Mouse (Mus musculus) megakaryocyte-erythroid progenitor cell, adult 5-6 weeks (primary cell): ENCODE measurements around the gene Plekhg4. TPM values are rescaled to one million over a fixed set of nuclear protein-coding genes. Genes with fewer than 3 reads are reported as not detected.

Source experiments
- ATAC-seq: replicated peaks from 2 replicates; pipeline ENCODE4 v1.8.0; 2016; ENCODE audit warnings: mild to moderate bottlenecking, inconsistent platforms; ENCODE audit not compliant: severe bottlenecking, poor library complexity, low FRiP score, low TSS enrichment
- total RNA-seq, 2 experiments: library from RNA; stranded (forward) in 1 of 2; stranded (reverse) in 1 of 2; fragments of 200-1000, 215-1000 nt in 1 of 2; fragments of >200 nt in 1 of 2; fragmentation: Nextera tagmentation in 1 of 2; gene quantifications; 2 replicates each; pipeline ENCODE4 v1.2.3; 2014 to 2017

Plekhg4 gene
- total RNA-seq, 2 experiments from 2014 or later, result not detected

- no peak for ATAC-seq
Observed at GRCm38 (mm10) chr8:105393089-105393787, 20.2 kb downstream of the Plekhg4 start.

DNA sequence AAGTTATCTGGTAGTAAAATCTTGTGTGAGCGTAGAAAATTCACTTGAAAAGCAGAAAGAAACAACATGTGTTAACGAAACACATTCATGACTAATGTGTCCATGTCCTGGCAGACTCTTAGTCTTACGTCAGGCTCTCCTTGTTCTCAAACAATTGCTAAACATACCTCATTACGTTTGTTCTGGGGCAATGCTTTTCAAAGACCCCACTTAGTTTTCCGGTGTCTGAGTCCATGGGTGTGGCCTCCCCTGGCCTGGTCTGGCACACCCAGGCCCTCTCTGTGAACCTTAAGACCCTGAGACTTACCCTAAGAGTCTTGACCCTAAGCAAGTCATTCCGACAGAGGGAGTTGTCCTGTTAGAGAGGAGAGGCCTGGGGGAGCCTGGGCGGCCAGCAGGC, 20.8 kb downstream of the Plekhg4 start:
- ATAC-seq, result no peak

DNA sequence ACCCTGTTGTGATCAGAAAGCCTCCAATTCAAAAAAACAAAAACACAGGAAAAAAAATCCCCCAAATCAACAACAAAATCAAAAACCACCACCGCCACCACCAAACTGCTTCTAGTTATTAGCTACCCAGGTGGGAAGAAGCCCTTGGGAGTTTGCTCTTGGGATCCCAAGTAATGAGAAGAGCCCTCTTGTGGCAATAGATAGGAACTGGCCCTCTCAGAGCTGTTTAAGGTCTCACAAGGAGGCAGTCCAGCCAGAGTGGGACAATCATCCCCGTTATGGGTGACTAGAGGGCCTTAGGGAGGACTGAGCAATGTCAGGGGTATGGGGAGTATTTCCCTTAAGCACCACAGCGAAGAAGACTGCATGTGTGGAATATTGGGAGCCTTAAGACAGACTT, 24.7 kb downstream of the Plekhg4 start:
- ATAC-seq, result peak; percentile 76

DNA sequence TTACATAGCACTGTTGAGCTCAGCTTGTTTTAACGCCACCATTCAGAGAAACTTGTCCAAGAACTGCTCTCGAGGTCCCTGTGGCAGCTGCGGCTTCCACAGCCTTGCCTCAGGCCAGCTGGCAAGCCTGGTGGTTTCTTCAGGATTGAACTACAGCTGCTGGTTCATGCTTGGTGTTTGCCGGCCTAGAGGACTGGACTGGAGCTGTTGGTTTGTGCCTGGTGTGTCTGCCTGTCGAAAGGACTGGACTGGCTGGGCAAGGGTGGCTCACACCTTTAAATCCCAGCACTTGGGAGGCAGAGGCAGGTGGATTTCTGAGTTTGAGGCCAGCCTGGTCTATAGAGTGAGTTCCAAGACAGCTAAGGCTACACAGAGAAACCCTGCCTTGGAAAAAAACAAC, 26.9 kb downstream of the Plekhg4 start:
- no peak for ATAC-seq

- ATAC-seq, result no peak
Observed at GRCm38 (mm10) chr8:105403467-105403866, 30.4 kb downstream of the Plekhg4 start.

- no peak for ATAC-seq
Observed at GRCm38 (mm10) chr8:105404496-105404895, 31.4 kb downstream of the Plekhg4 start.

- ATAC-seq, result no peak
Observed at GRCm38 (mm10) chr8:105406416-105406815, 33.3 kb downstream of the Plekhg4 start.

DNA sequence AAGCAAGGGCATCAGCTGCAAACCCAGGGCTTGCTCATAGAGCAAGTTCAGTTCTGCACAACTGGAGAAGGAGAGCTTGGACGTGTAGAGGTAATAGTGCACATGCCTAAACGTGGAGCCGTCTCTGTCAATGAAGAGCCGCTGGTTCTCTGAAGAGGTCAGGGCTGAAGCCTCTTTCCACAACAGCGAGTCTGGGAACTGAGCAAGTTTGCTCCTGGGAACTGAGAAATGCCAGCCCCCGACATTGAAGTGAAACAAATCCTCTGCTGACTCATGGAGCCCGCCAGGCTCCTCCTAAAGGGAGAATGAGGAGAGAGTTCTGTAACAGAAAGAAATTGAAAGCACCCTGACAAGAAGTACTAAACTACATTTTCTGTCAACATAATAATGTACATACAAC, 35.3 kb downstream of the Plekhg4 start:
- ATAC-seq, result no peak

DNA sequence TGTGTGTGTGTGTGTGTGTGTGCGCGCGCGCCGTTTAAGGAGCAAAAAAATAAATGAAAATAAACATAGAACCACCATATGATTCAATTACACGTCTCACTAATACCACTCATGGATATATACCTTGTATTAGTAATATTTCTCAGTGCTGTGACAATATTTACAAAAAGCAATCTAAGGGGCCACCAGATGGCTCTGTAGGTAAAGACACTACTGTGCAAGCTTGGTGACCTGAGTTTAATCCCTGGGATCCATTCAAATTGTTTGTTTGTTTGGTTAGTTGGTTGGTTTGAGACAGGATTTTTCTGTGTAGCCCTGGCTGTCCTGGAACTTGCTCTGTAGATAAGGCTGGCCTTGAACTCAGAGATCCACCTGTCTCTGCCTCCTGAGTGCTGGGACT, 36.9 kb downstream of the Plekhg4 start:
- ATAC-seq, result no peak

GRCm38 (mm10) chr8:105413391-105413790, 40.3 kb downstream of the Plekhg4 start, which contains the start of the genes Kctd19 and Lrrc36:
Gene Kctd19 (minus strand): TSS chr8:105413502.
Gene Lrrc36 (plus strand): TSS chr8:105413571.
- ATAC-seq, result peak; percentile 98

GRCm38 (mm10) chr8:105418992-105419391, 45.9 kb downstream of the Plekhg4 start:
- no peak for ATAC-seq

DNA sequence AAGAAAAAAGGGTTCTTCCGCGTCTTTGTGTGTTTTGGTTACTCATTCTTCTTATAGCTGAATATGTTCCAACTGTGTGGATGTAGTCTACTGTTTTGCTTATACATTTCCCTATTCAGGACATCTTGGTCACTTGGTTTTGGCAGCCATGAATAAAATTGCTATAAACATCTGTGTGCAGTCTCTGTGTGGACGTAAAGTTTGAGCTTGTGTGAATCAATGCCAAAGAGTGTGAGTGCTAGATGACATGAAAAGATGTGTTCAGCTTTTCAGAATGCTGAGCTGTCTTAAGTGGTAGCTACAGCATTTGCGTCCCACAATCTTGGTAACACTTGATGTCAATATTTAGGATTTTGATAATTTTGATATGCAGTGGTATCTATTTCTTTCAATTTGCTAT, 46.7 kb downstream of the Plekhg4 start:
- ATAC-seq, result no peak

DNA sequence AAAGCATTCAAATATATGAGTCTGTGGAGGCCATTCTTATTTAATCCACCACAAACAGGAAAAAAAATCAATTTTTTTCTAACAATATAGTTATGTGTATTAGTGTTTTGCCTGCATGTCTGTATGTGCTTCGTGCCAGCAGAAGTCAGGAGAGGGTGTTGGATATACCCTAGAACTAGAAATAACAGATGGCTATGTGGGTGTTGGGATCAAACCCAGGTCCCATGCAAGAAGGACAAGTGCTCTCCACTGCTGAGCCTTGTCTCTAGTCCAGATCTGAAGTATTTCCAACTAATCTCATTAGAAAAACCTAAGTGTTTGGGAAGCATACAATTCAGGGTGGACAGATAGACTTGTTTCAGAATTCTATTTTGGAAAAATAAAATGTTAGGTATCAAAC, 48.9 kb downstream of the Plekhg4 start:
- no peak for ATAC-seq

DNA sequence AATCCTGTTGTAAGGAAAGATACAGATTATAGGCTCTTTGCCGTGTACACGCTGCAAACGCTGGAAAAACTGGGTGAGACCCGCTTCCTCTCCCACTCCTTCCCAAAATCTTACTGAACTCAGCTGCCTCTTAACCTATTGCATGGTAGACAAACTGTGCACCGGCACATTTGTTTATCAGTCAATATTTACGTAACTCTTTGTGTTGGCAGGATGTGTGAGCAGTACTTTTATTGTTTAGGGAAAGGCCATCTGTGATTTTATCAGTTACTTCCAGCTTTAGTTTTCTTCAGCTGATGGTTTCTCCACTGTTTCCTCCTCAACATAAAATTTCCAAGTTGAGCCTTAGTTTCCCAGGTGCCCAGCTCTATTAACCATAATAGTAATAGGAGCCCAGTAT, 53.8 kb downstream of the Plekhg4 start:
- no peak for ATAC-seq

- ATAC-seq, result no peak
Observed at GRCm38 (mm10) chr8:105431743-105432515, 58.9 kb downstream of the Plekhg4 start.

Other genes with a start within 250 kb of the Plekhg4 start
- not detected in 2 replicates for gene Ces4a, start 241.5 kb upstream of the Plekhg4 start, total RNA-seq (2014; fragmentation: Nextera tagmentation)
- not detected in 2 replicates for gene Ces4a, start 241.5 kb upstream of the Plekhg4 start, total RNA-seq (2017)
- 29.5 and 34.0 TPM in 2 replicates for gene Cbfb, start 202.6 kb upstream of the Plekhg4 start, total RNA-seq (2014; fragmentation: Nextera tagmentation)
- 48.2 and 98.0 TPM in 2 replicates for gene Cbfb, start 202.6 kb upstream of the Plekhg4 start, total RNA-seq (2017)
- 22.9 and 24.2 TPM in 2 replicates for gene D230025D16Rik, start 148.1 kb upstream of the Plekhg4 start, total RNA-seq (2014; fragmentation: Nextera tagmentation)
- gene D230025D16Rik, start 148.1 kb upstream of the Plekhg4 start, total RNA-seq (2017), result 11.3 and 15.1 TPM in 2 replicates
- gene B3gnt9, start 118.1 kb upstream of the Plekhg4 start, total RNA-seq (2014; fragmentation: Nextera tagmentation), result 1.4 and 2.6 TPM in 2 replicates
- gene B3gnt9, start 118.1 kb upstream of the Plekhg4 start, total RNA-seq (2017), result 0.23 TPM in 1 of 2 replicates, not detected in the other
- 10.1 and 18.1 TPM in 2 replicates for gene Tradd, start 108.7 kb upstream of the Plekhg4 start, total RNA-seq (2014; fragmentation: Nextera tagmentation)
- gene Tradd, start 108.7 kb upstream of the Plekhg4 start, total RNA-seq (2017), result 14.0 and 15.0 TPM in 2 replicates
- gene Fbxl8, start 108.6 kb upstream of the Plekhg4 start, total RNA-seq (2014; fragmentation: Nextera tagmentation), result 2.4 and 2.7 TPM in 2 replicates
- gene Fbxl8, start 108.6 kb upstream of the Plekhg4 start, total RNA-seq (2017), result 1.7 and 1.9 TPM in 2 replicates
- gene Hsf4, start 103.5 kb upstream of the Plekhg4 start, total RNA-seq (2014; fragmentation: Nextera tagmentation), result not detected in 2 replicates
- gene Hsf4, start 103.5 kb upstream of the Plekhg4 start, total RNA-seq (2017), result not detected in 2 replicates
- 0.49 TPM in 1 of 2 replicates, not detected in the other for gene Nol3, start 97.1 kb upstream of the Plekhg4 start, total RNA-seq (2014; fragmentation: Nextera tagmentation)
- gene Nol3, start 97.1 kb upstream of the Plekhg4 start, total RNA-seq (2017), result 0.04 TPM in 1 of 2 replicates, not detected in the other
- 3.2 and 4.9 TPM in 2 replicates for gene 4931428F04Rik, start 83.4 kb upstream of the Plekhg4 start, total RNA-seq (2014; fragmentation: Nextera tagmentation)
- gene 4931428F04Rik, start 83.4 kb upstream of the Plekhg4 start, total RNA-seq (2017), result 0.42 and 5.5 TPM in 2 replicates
- 0.64 and 7.1 TPM in 2 replicates for gene Exoc3l, start 77.2 kb upstream of the Plekhg4 start, total RNA-seq (2014; fragmentation: Nextera tagmentation)
- gene Exoc3l, start 77.2 kb upstream of the Plekhg4 start, total RNA-seq (2017), result 0.27 TPM in 1 of 2 replicates, not detected in the other
- gene E2f4, start 75.6 kb upstream of the Plekhg4 start, total RNA-seq (2014; fragmentation: Nextera tagmentation), result 385 and 390 TPM in 2 replicates
- 74.9 and 128 TPM in 2 replicates for gene E2f4, start 75.6 kb upstream of the Plekhg4 start, total RNA-seq (2017)
- gene Elmo3, start 67.7 kb upstream of the Plekhg4 start, total RNA-seq (2014; fragmentation: Nextera tagmentation), result 1.4 and 7.7 TPM in 2 replicates
- 0.61 TPM in 1 of 2 replicates, not detected in the other for gene Elmo3, start 67.7 kb upstream of the Plekhg4 start, total RNA-seq (2017)
- 8.3 and 9.8 TPM in 2 replicates for gene Lrrc29, start 47.0 kb upstream of the Plekhg4 start, total RNA-seq (2014; fragmentation: Nextera tagmentation)
- gene Lrrc29, start 47.0 kb upstream of the Plekhg4 start, total RNA-seq (2017), result 4.8 TPM in 2 replicates
- gene Tmem208, start 46.9 kb upstream of the Plekhg4 start, total RNA-seq (2014; fragmentation: Nextera tagmentation), result 86.9 and 175 TPM in 2 replicates
- 46.9 and 64.6 TPM in 2 replicates for gene Tmem208, start 46.9 kb upstream of the Plekhg4 start, total RNA-seq (2017)
- 7.0 and 9.1 TPM in 2 replicates for gene Fhod1, start 25.3 kb upstream of the Plekhg4 start, total RNA-seq (2014; fragmentation: Nextera tagmentation)
- gene Fhod1, start 25.3 kb upstream of the Plekhg4 start, total RNA-seq (2017), result 0.99 and 8.2 TPM in 2 replicates
- 0.22 TPM in 1 of 2 replicates, not detected in the other for gene Slc9a5, start 24.4 kb upstream of the Plekhg4 start, total RNA-seq (2014; fragmentation: Nextera tagmentation)
- gene Slc9a5, start 24.4 kb upstream of the Plekhg4 start, total RNA-seq (2017), result 0.04 TPM in 1 of 2 replicates, not detected in the other
- gene Kctd19, start 40.2 kb downstream of the Plekhg4 start, total RNA-seq (2014; fragmentation: Nextera tagmentation), result not detected in 2 replicates
- gene Kctd19, start 40.2 kb downstream of the Plekhg4 start, total RNA-seq (2017), result not detected in 2 replicates
- 0.61 and 1.5 TPM in 2 replicates for gene Lrrc36, start 40.3 kb downstream of the Plekhg4 start, total RNA-seq (2014; fragmentation: Nextera tagmentation)
- 0.46 TPM in 1 of 2 replicates, not detected in the other for gene Lrrc36, start 40.3 kb downstream of the Plekhg4 start, total RNA-seq (2017)
- gene Tppp3, start 98.3 kb downstream of the Plekhg4 start, total RNA-seq (2014; fragmentation: Nextera tagmentation), result 0.45 and 1.4 TPM in 2 replicates
- 1.3 TPM in 1 of 2 replicates, not detected in the other for gene Tppp3, start 98.3 kb downstream of the Plekhg4 start, total RNA-seq (2017)
- 8.4 and 12.8 TPM in 2 replicates for gene Zdhhc1, start 123.6 kb downstream of the Plekhg4 start, total RNA-seq (2014; fragmentation: Nextera tagmentation)
- 2.2 and 3.8 TPM in 2 replicates for gene Zdhhc1, start 123.6 kb downstream of the Plekhg4 start, total RNA-seq (2017)
- gene Hsd11b2, start 145.5 kb downstream of the Plekhg4 start, total RNA-seq (2014; fragmentation: Nextera tagmentation), result 0.20 TPM in 1 of 2 replicates, not detected in the other
- gene Hsd11b2, start 145.5 kb downstream of the Plekhg4 start, total RNA-seq (2017), result 0.19 TPM in 1 of 2 replicates, not detected in the other
- 51.9 and 70.3 TPM in 2 replicates for gene Atp6v0d1, start 192.8 kb downstream of the Plekhg4 start, total RNA-seq (2014; fragmentation: Nextera tagmentation)
- 21.0 and 32.0 TPM in 2 replicates for gene Atp6v0d1, start 192.8 kb downstream of the Plekhg4 start, total RNA-seq (2017)
- gene Ripor1, start 232.0 kb downstream of the Plekhg4 start, total RNA-seq (2014; fragmentation: Nextera tagmentation), result 148 and 206 TPM in 2 replicates
- 16.7 and 20.6 TPM in 2 replicates for gene Ripor1, start 232.0 kb downstream of the Plekhg4 start, total RNA-seq (2017)